Mouse (Mus musculus): ENCODE results near the gene Nuak1.

Nuak1 gene

GRCm38 (mm10) chr10:84369646-84370314 lies 70.6 kb downstream of the Nuak1 start:
- H3K27me3 ChIP-seq (ENCODE audit: control insufficient read depth, insufficient read depth, low read length, poor library complexity, severe bottlenecking) = no peaks in the 10 kb centered on the region
- H3K36me3 ChIP-seq (ENCODE audit: control insufficient read depth, insufficient read depth, low read length, poor library complexity, severe bottlenecking) = no peaks in the 10 kb centered on the region
- no peak for DNase-seq (ENCODE audit: low read depth, low spot score)

GRCm38 (mm10) chr10:84368185-84368584 lies 72.2 kb downstream of the Nuak1 start:
- Histone ChIP-seq H3K36me3 (ENCODE audit: control insufficient read depth, insufficient read depth, low read length, poor library complexity, severe bottlenecking) (no peaks in the 10 kb centered on the region), H3K27me3 (ENCODE audit: control insufficient read depth, insufficient read depth, low read length, poor library complexity, severe bottlenecking) (no peaks in the 10 kb centered on the region)
- no peak for DNase-seq (ENCODE audit: low read depth, low spot score)

- DNase-seq (ENCODE audit: low read depth, low spot score) = no peak
- Histone ChIP-seq H3K36me3 (ENCODE audit: control insufficient read depth, insufficient read depth, low read length, poor library complexity, severe bottlenecking) (no peaks in the 10 kb centered on the region), H3K27me3 (ENCODE audit: control insufficient read depth, insufficient read depth, low read length, poor library complexity, severe bottlenecking) (no peaks in the 10 kb centered on the region)
These were observed 75.1 kb downstream of the Nuak1 start for GRCm38 (mm10) chr10:84365166-84365865.

GRCm38 (mm10) chr10:84363833-84364232 lies 76.6 kb downstream of the Nuak1 start:
- Histone ChIP-seq H3K27me3 (ENCODE audit: control insufficient read depth, insufficient read depth, low read length, poor library complexity, severe bottlenecking) (no peaks in the 10 kb centered on the region), H3K36me3 (ENCODE audit: control insufficient read depth, insufficient read depth, low read length, poor library complexity, severe bottlenecking) (no peaks in the 10 kb centered on the region)
- no peak for DNase-seq (ENCODE audit: low read depth, low spot score)

- no peaks in the 10 kb centered on the region for H3K36me3 ChIP-seq (ENCODE audit: control insufficient read depth, insufficient read depth, low read length, poor library complexity, severe bottlenecking)
- H3K27me3 ChIP-seq (ENCODE audit: control insufficient read depth, insufficient read depth, low read length, poor library complexity, severe bottlenecking) = no peaks in the 10 kb centered on the region
- DNase-seq (ENCODE audit: low read depth, low spot score) = no peak
These were observed 79.4 kb downstream of the Nuak1 start for GRCm38 (mm10) chr10:84360953-84361352.

GRCm38 (mm10) chr10:84360391-84360790 lies 80.0 kb downstream of the Nuak1 start:
- H3K36me3 ChIP-seq (ENCODE audit: control insufficient read depth, insufficient read depth, low read length, poor library complexity, severe bottlenecking) = no peaks in the 10 kb centered on the region
- no peak for DNase-seq (ENCODE audit: low read depth, low spot score)
- H3K27me3 ChIP-seq (ENCODE audit: control insufficient read depth, insufficient read depth, low read length, poor library complexity, severe bottlenecking) = no peaks in the 10 kb centered on the region

- no peak for DNase-seq (ENCODE audit: low read depth, low spot score)
- no peaks in the 10 kb centered on the region for H3K36me3 ChIP-seq (ENCODE audit: control insufficient read depth, insufficient read depth, low read length, poor library complexity, severe bottlenecking)
These were observed 81.7 kb downstream of the Nuak1 start for GRCm38 (mm10) chr10:84358738-84359120.

GRCm38 (mm10) chr10:84357997-84358737 lies 82.2 kb downstream of the Nuak1 start:
- DNase-seq (ENCODE audit: low read depth, low spot score) = no peak
- Histone ChIP-seq H3K36me3 (ENCODE audit: control insufficient read depth, insufficient read depth, low read length, poor library complexity, severe bottlenecking) (no peaks in the 10 kb centered on the region), H3K27me3 (ENCODE audit: control insufficient read depth, insufficient read depth, low read length, poor library complexity, severe bottlenecking) (no peaks in the 10 kb centered on the region)

More at GRCm38 (mm10) chr10:84358738-84359120, 81.7 kb downstream of the Nuak1 start:
- no peaks in the 10 kb centered on the region for H3K27me3 ChIP-seq (ENCODE audit: control insufficient read depth, insufficient read depth, low read length, poor library complexity, severe bottlenecking)

GRCm38 (mm10) chr10:84357593-84357992 lies 82.8 kb downstream of the Nuak1 start:
- DNase-seq (ENCODE audit: low read depth, low spot score) = no peak
- Histone ChIP-seq H3K27me3 (ENCODE audit: control insufficient read depth, insufficient read depth, low read length, poor library complexity, severe bottlenecking) (no peaks in the 10 kb centered on the region), H3K36me3 (ENCODE audit: control insufficient read depth, insufficient read depth, low read length, poor library complexity, severe bottlenecking) (no peaks in the 10 kb centered on the region)

- no peak for DNase-seq (ENCODE audit: low read depth, low spot score)
- H3K36me3 ChIP-seq (ENCODE audit: control insufficient read depth, insufficient read depth, low read length, poor library complexity, severe bottlenecking) = no peaks in the 10 kb centered on the region
- no peaks in the 10 kb centered on the region for H3K27me3 ChIP-seq (ENCODE audit: control insufficient read depth, insufficient read depth, low read length, poor library complexity, severe bottlenecking)
These were observed 86.1 kb downstream of the Nuak1 start for GRCm38 (mm10) chr10:84354323-84354722.

GRCm38 (mm10) chr10:84345730-84346129 lies 94.7 kb downstream of the Nuak1 start:
- no peaks in the 10 kb centered on the region for H3K36me3 ChIP-seq (ENCODE audit: control insufficient read depth, insufficient read depth, low read length, poor library complexity, severe bottlenecking)
- no peaks in the 10 kb centered on the region for H3K27me3 ChIP-seq (ENCODE audit: control insufficient read depth, insufficient read depth, low read length, poor library complexity, severe bottlenecking)
- no peak for DNase-seq (ENCODE audit: low read depth, low spot score)

- Histone ChIP-seq H3K27me3 (ENCODE audit: control insufficient read depth, insufficient read depth, low read length, poor library complexity, severe bottlenecking) (no peaks in the 10 kb centered on the region), H3K36me3 (ENCODE audit: control insufficient read depth, insufficient read depth, low read length, poor library complexity, severe bottlenecking) (no peaks in the 10 kb centered on the region)
- DNase-seq (ENCODE audit: low read depth, low spot score) = no peak
These were observed 96.9 kb downstream of the Nuak1 start for GRCm38 (mm10) chr10:84343536-84343935.

- no peak for DNase-seq (ENCODE audit: low read depth, low spot score)
- H3K36me3 ChIP-seq (ENCODE audit: control insufficient read depth, insufficient read depth, low read length, poor library complexity, severe bottlenecking) = no peaks in the 10 kb centered on the region
These were observed 100.9 kb downstream of the Nuak1 start for GRCm38 (mm10) chr10:84339456-84339855.

GRCm38 (mm10) chr10:84338752-84339151 lies 101.6 kb downstream of the Nuak1 start:
- H3K36me3 ChIP-seq (ENCODE audit: control insufficient read depth, insufficient read depth, low read length, poor library complexity, severe bottlenecking) = no peaks in the 10 kb centered on the region
- no peaks in the 10 kb centered on the region for H3K27me3 ChIP-seq (ENCODE audit: control insufficient read depth, insufficient read depth, low read length, poor library complexity, severe bottlenecking)
- peak; percentile 19 for DNase-seq (ENCODE audit: low read depth, low spot score)

More at GRCm38 (mm10) chr10:84339456-84339855, 100.9 kb downstream of the Nuak1 start:
- no peaks in the 10 kb centered on the region for H3K27me3 ChIP-seq (ENCODE audit: control insufficient read depth, insufficient read depth, low read length, poor library complexity, severe bottlenecking)

- DNase-seq (ENCODE audit: low read depth, low spot score) = no peak
- no peaks in the 10 kb centered on the region for H3K36me3 ChIP-seq (ENCODE audit: control insufficient read depth, insufficient read depth, low read length, poor library complexity, severe bottlenecking)
- no peaks in the 10 kb centered on the region for H3K27me3 ChIP-seq (ENCODE audit: control insufficient read depth, insufficient read depth, low read length, poor library complexity, severe bottlenecking)
These were observed 105.0 kb downstream of the Nuak1 start for GRCm38 (mm10) chr10:84335441-84335840.

All from splenic B cell, adult 2 months (primary cell).